Mouse (Mus musculus): ENCODE results near the gene Acadvl. TPM values are rescaled to one million over a fixed set of nuclear protein-coding genes. Genes with fewer than 3 reads are reported as not detected.
A peak's percentile ranks its signal among the peaks of the same experiment; 100 is the strongest.

Gene Acadvl
- 107 and 114 TPM in 2 replicates for polyA plus RNA-seq (2015; fragmentation: Nextera tagmentation; extraction: Ambion mirVana)

- peaks cover 36% of the 10 kb centered on the region for H3K36me3 ChIP-seq (ENCODE audit: insufficient read depth, low read length)
- H3K27me3 ChIP-seq (ENCODE audit: insufficient read depth, low read length) = no peaks in the 10 kb centered on the region
- peak within 1 kb of the TSS; percentile 90 for H3K4me2 ChIP-seq (replicated peaks; ENCODE audit: low read depth, low read length)
- H3K4me1 ChIP-seq (ENCODE audit: insufficient read depth, low read length) = peaks cover 47% of the 10 kb centered on the region
- peak within 1 kb of the TSS; percentile 72 for H3K4me3 ChIP-seq (ENCODE audit: low read length)
- H3K9ac ChIP-seq (replicated peaks; ENCODE audit: low read length) = peak within 1 kb of the TSS; percentile 81
- H3K9me3 ChIP-seq (ENCODE audit: low read length) = no peaks in the 10 kb centered on the region
- H3K27ac ChIP-seq (ENCODE audit: low read length) = peak within 1 kb of the TSS; percentile 84
- ATAC-seq (ENCODE audit: low FRiP score, low TSS enrichment) = peak; percentile 85
- WGBS = under 1% methylated on average over 35 of the region's 35 CpGs
Measured at GRCm38 (mm10) chr11:70014880-70015558, at the start of gene Acadvl. TSS of gene Acadvl (minus strand) at chr11:70015411.

GRCm38 (mm10) chr11:70063053-70063452 lies 47.8 kb upstream of the Acadvl start:
- Histone ChIP-seq H3K9me3 (ENCODE audit: low read length) (0 out of 2 replicates have a peak, but pooled peaks cover 4% of the 10 kb centered on the region), H3K27me3 (ENCODE audit: insufficient read depth, low read length) (0 out of 2 replicates have a peak, but pooled peaks cover 2% of the 10 kb centered on the region), H3K27ac (ENCODE audit: low read length) (no peak overlapping the region), H3K4me3 (ENCODE audit: low read length) (no peak overlapping the region), H3K9ac (replicated peaks; ENCODE audit: low read length) (no peak overlapping the region), H3K36me3 (ENCODE audit: insufficient read depth, low read length) (no peaks in the 10 kb centered on the region), H3K4me2 (replicated peaks; ENCODE audit: low read depth, low read length) (no peak overlapping the region), H3K4me1 (ENCODE audit: insufficient read depth, low read length) (peaks cover 10% of the 10 kb centered on the region; the same call in 1 of the 2 replicates)
- no peak for ATAC-seq (ENCODE audit: low FRiP score, low TSS enrichment)
- WGBS = 72% methylated on average over 3 of the region's 3 CpGs

GRCm38 (mm10) chr11:70059930-70060329 lies 44.7 kb upstream of the Acadvl start:
- Histone ChIP-seq H3K36me3 (ENCODE audit: insufficient read depth, low read length) (no peaks in the 10 kb centered on the region), H3K4me3 (ENCODE audit: low read length) (no peak overlapping the region), H3K4me1 (ENCODE audit: insufficient read depth, low read length) (peaks cover 4% of the 10 kb centered on the region; the same call in 1 of the 2 replicates), H3K27me3 (ENCODE audit: insufficient read depth, low read length) (0 out of 2 replicates have a peak, but pooled peaks cover 2% of the 10 kb centered on the region), H3K9ac (replicated peaks; ENCODE audit: low read length) (no peak overlapping the region), H3K4me2 (replicated peaks; ENCODE audit: low read depth, low read length) (no peak overlapping the region), H3K27ac (ENCODE audit: low read length) (no peak overlapping the region), H3K9me3 (ENCODE audit: low read length) (0 out of 2 replicates have a peak, but pooled peaks cover 4% of the 10 kb centered on the region)
- no peak for ATAC-seq (ENCODE audit: low FRiP score, low TSS enrichment)
- WGBS = 58% methylated on average over 6 of the region's 6 CpGs

- Histone ChIP-seq H3K9ac (replicated peaks; ENCODE audit: low read length) (no peak overlapping the region), H3K36me3 (ENCODE audit: insufficient read depth, low read length) (no peaks in the 10 kb centered on the region), H3K27me3 (ENCODE audit: insufficient read depth, low read length) (0 out of 2 replicates have a peak, but pooled peaks cover 2% of the 10 kb centered on the region), H3K9me3 (ENCODE audit: low read length) (no peaks in the 10 kb centered on the region), H3K27ac (ENCODE audit: low read length) (no peak overlapping the region), H3K4me2 (replicated peaks; ENCODE audit: low read depth, low read length) (no peak overlapping the region), H3K4me3 (ENCODE audit: low read length) (no peak overlapping the region), H3K4me1 (ENCODE audit: insufficient read depth, low read length) (peaks cover 4% of the 10 kb centered on the region; the same call in 1 of the 2 replicates)
- 55% methylated on average over 9 of the region's 9 CpGs for WGBS
- ATAC-seq (ENCODE audit: low FRiP score, low TSS enrichment) = no peak
Measured at GRCm38 (mm10) chr11:70057805-70058204, 42.6 kb upstream of the Acadvl start.

- Histone ChIP-seq H3K4me1 (ENCODE audit: insufficient read depth, low read length) (peaks cover 4% of the 10 kb centered on the region; the same call in 1 of the 2 replicates), H3K9me3 (ENCODE audit: low read length) (no peaks in the 10 kb centered on the region), H3K9ac (replicated peaks; ENCODE audit: low read length) (0 out of 2 replicates have a peak overlapping the region, but pooled peaks have one; percentile 25), H3K4me2 (replicated peaks; ENCODE audit: low read depth, low read length) (peak overlapping the region; percentile 37), H3K36me3 (ENCODE audit: insufficient read depth, low read length) (no peaks in the 10 kb centered on the region), H3K27me3 (ENCODE audit: insufficient read depth, low read length) (no peaks in the 10 kb centered on the region), H3K4me3 (ENCODE audit: low read length) (no peak overlapping the region), H3K27ac (ENCODE audit: low read length) (no peak overlapping the region)
- WGBS = 21% methylated on average over 18 of the region's 18 CpGs
- peak; percentile 56 for ATAC-seq (ENCODE audit: low FRiP score, low TSS enrichment)
Measured at GRCm38 (mm10) chr11:70055618-70056214, 40.5 kb upstream of the Acadvl start.

- Histone ChIP-seq H3K9me3 (ENCODE audit: low read length) (no peaks in the 10 kb centered on the region), H3K27ac (ENCODE audit: low read length) (no peak within 1 kb of the TSS), H3K4me3 (ENCODE audit: low read length) (no peak within 1 kb of the TSS), H3K36me3 (ENCODE audit: insufficient read depth, low read length) (no peaks in the 10 kb centered on the region), H3K4me1 (ENCODE audit: insufficient read depth, low read length) (peaks cover 4% of the 10 kb centered on the region; the same call in 1 of the 2 replicates), H3K27me3 (ENCODE audit: insufficient read depth, low read length) (no peaks in the 10 kb centered on the region), H3K9ac (replicated peaks; ENCODE audit: low read length) (no peak within 1 kb of the TSS; the same call in 1 of the 2 replicates), H3K4me2 (replicated peaks; ENCODE audit: low read depth, low read length) (no peak within 1 kb of the TSS)
- WGBS = 87% methylated on average over 10 of the region's 10 CpGs
- no peak for ATAC-seq (ENCODE audit: low FRiP score, low TSS enrichment)
Measured at GRCm38 (mm10) chr11:70053898-70054570, 38.8 kb upstream of the Acadvl start, which contains the start of gene Asgr1. TSS of gene Asgr1 (plus strand) at chr11:70054085.

GRCm38 (mm10) chr11:70053156-70053555 lies 37.9 kb upstream of the Acadvl start:
- no peak overlapping the region for H3K4me2 ChIP-seq (replicated peaks; ENCODE audit: low read depth, low read length)
- no peaks in the 10 kb centered on the region for H3K9me3 ChIP-seq (ENCODE audit: low read length)
- H3K4me1 ChIP-seq (ENCODE audit: insufficient read depth, low read length) = peaks cover 4% of the 10 kb centered on the region; the same call in 1 of the 2 replicates
- no peak for ATAC-seq (ENCODE audit: low FRiP score, low TSS enrichment)
- no peak overlapping the region for H3K27ac ChIP-seq (ENCODE audit: low read length)
- no peaks in the 10 kb centered on the region for H3K27me3 ChIP-seq (ENCODE audit: insufficient read depth, low read length)
- no peak overlapping the region for H3K4me3 ChIP-seq (ENCODE audit: low read length)
- 65% methylated on average over 7 of the region's 7 CpGs for WGBS
- no peak overlapping the region for H3K9ac ChIP-seq (replicated peaks; ENCODE audit: low read length)
- H3K36me3 ChIP-seq (ENCODE audit: insufficient read depth, low read length) = no peaks in the 10 kb centered on the region

GRCm38 (mm10) chr11:70049816-70050215 lies 34.6 kb upstream of the Acadvl start:
- 61% methylated on average over 10 of the region's 10 CpGs for WGBS
- H3K4me3 ChIP-seq (ENCODE audit: low read length) = no peak overlapping the region
- H3K27ac ChIP-seq (ENCODE audit: low read length) = no peak overlapping the region
- H3K36me3 ChIP-seq (ENCODE audit: insufficient read depth, low read length) = no peaks in the 10 kb centered on the region
- H3K9me3 ChIP-seq (ENCODE audit: low read length) = no peaks in the 10 kb centered on the region
- no peak overlapping the region for H3K4me2 ChIP-seq (replicated peaks; ENCODE audit: low read depth, low read length)
- no peak for ATAC-seq (ENCODE audit: low FRiP score, low TSS enrichment)
- H3K9ac ChIP-seq (replicated peaks; ENCODE audit: low read length) = no peak overlapping the region
- H3K4me1 ChIP-seq (ENCODE audit: insufficient read depth, low read length) = 0 out of 2 replicates have a peak, but pooled peaks cover 3% of the 10 kb centered on the region
- H3K27me3 ChIP-seq (ENCODE audit: insufficient read depth, low read length) = no peaks in the 10 kb centered on the region

- H3K9ac ChIP-seq (replicated peaks; ENCODE audit: low read length) = no peak overlapping the region
- 0 out of 2 replicates have a peak, but pooled peaks cover 3% of the 10 kb centered on the region for H3K4me1 ChIP-seq (ENCODE audit: insufficient read depth, low read length)
- 72% methylated on average over 6 of the region's 6 CpGs for WGBS
- H3K27ac ChIP-seq (ENCODE audit: low read length) = no peak overlapping the region
- no peaks in the 10 kb centered on the region for H3K9me3 ChIP-seq (ENCODE audit: low read length)
- H3K27me3 ChIP-seq (ENCODE audit: insufficient read depth, low read length) = no peaks in the 10 kb centered on the region
- no peak for ATAC-seq (ENCODE audit: low FRiP score, low TSS enrichment)
- no peaks in the 10 kb centered on the region for H3K36me3 ChIP-seq (ENCODE audit: insufficient read depth, low read length)
- H3K4me2 ChIP-seq (replicated peaks; ENCODE audit: low read depth, low read length) = no peak overlapping the region
- no peak overlapping the region for H3K4me3 ChIP-seq (ENCODE audit: low read length)
Measured at GRCm38 (mm10) chr11:70049366-70049765, 34.2 kb upstream of the Acadvl start.
